In genomic region chrX:105064801-105065200, GRCm38 (mm10) we compare ENCODE assay signal across 19 mouse cellular contexts. TPM values are rescaled to one million over a fixed set of nuclear protein-coding genes. Genes with fewer than 3 reads are reported as not detected.
DNase-seq lines count a peak whose midpoint lies in the region; ATAC-seq and TF ChIP-seq lines count a peak whose summit lies in the region.
"Had no signal": no experiment of that assay in that cellular context is flagged by ENCODE, and none has a peak within 500 bp of the region (broad histone marks: within the 10 kb centered on the region; RNA-seq: fewer than 3 reads in every experiment).

No protein-coding gene starts in this region.

- peaks cover 18% of the 10 kb centered on the region; the same call in 1 of the 2 replicates for H3K36me3 ChIP-seq in lung, postnatal 0 days (ENCODE audit: insufficient read depth, low read length)
- H3K36me3 ChIP-seq in midbrain, embryonic 14.5 days (ENCODE audit: control insufficient read depth, insufficient read depth, low read length) = peaks cover 65% of the 10 kb centered on the region
- peaks cover 20% of the 10 kb centered on the region for H3K36me3 ChIP-seq in midbrain, postnatal 0 days (ENCODE audit: insufficient read depth, low read length)

- no peak for ATAC-seq in lung, postnatal 0 days
- peak; percentile 89 for ATAC-seq in megakaryocyte progenitor cell, adult 5-6 weeks (replicated peaks; ENCODE audit: poor library complexity)
- ATAC-seq in midbrain, embryonic 14.5 days (ENCODE audit: low FRiP score, low TSS enrichment) = no peak
- ATAC-seq in midbrain, postnatal 0 days (ENCODE audit: low FRiP score) = no peak
- ATAC-seq: hindbrain, embryonic 16.5 days; intestine, postnatal 0 days had no signal

- peak; percentile 17 for DNase-seq in lung, postnatal 0 days (ENCODE audit: low spot score)
- no peak for DNase-seq in lung, postnatal 4 days
- peak; percentile 43 to 52 for DNase-seq in B cell, adult 2 months
- DNase-seq in c-Kit-positive CD71-negative TER-119-negative erythroid progenitor cells, embryonic 14.5 days (ENCODE audit: low read depth) = peak; percentile 25
- DNase-seq in layer of hippocampus, adult 9-11 months = no peak
- DNase-seq in midbrain, embryonic 14.5 days = no peak
- no peak for DNase-seq in midbrain, postnatal 0 days (ENCODE audit: low spot score)
- DNase-seq: adrenal gland, postnatal 14 days; cerebellum, adult 18-20 months; cerebellum, postnatal 25 days; gastrocnemius, adult 2 months; heart, postnatal 36 days; thymus, postnatal 25 days had no signal

- TF ChIP-seq EP300 in lung, postnatal 0 days (IDR thresholded peaks at IDR 0.05) = no peak

- 97% methylated on average over 4 of the region's 4 CpGs for WGBS in lung, postnatal 0 days
- over 99% methylated on average over 4 of the region's 4 CpGs for WGBS in midbrain, embryonic 14.5 days
- WGBS in midbrain, postnatal 0 days = 96% methylated on average over 4 of the region's 4 CpGs

- no peak overlapping the region for H3K4me2 ChIP-seq in lung, postnatal 0 days (replicated peaks; ENCODE audit: low read depth, low read length)
- no peak overlapping the region for H3K4me2 ChIP-seq in midbrain, embryonic 14.5 days (ENCODE audit: low read length)
- no peak overlapping the region for H3K4me2 ChIP-seq in midbrain, postnatal 0 days (ENCODE audit: low read depth, low read length, poor library complexity, severe bottlenecking)
- H3K4me2 ChIP-seq: kidney, embryonic 15.5 days; limb, embryonic 13.5 days had no signal

- TF ChIP-seq CTCF in lung, postnatal 0 days (IDR thresholded peaks at IDR 0.05) = no peak
- TF ChIP-seq CTCF in midbrain, postnatal 0 days (IDR thresholded peaks at IDR 0.05) = no peak

- H3K4me1 ChIP-seq in lung, postnatal 0 days (ENCODE audit: insufficient read depth, low read depth, low read length) = no peaks in the 10 kb centered on the region; the same call in 1 of the 2 replicates
- peaks cover 4% of the 10 kb centered on the region; the same call in 1 of the 2 replicates for H3K4me1 ChIP-seq in midbrain, embryonic 14.5 days (ENCODE audit: control insufficient read depth, insufficient read depth, low read length)
- H3K4me1 ChIP-seq in midbrain, postnatal 0 days (ENCODE audit: insufficient read depth, low read length) = no peaks in the 10 kb centered on the region

- no peaks in the 10 kb centered on the region for H3K27me3 ChIP-seq in lung, postnatal 0 days (replicated peaks; ENCODE audit: insufficient read depth, low read length)
- no peaks in the 10 kb centered on the region for H3K27me3 ChIP-seq in midbrain, embryonic 14.5 days (ENCODE audit: control insufficient read depth, insufficient read depth, low read length)
- no peaks in the 10 kb centered on the region for H3K27me3 ChIP-seq in midbrain, postnatal 0 days (ENCODE audit: insufficient read depth, low read length)
- H3K27me3 ChIP-seq: kidney, embryonic 15.5 days; limb, embryonic 13.5 days had no signal

- H3K9ac ChIP-seq in lung, postnatal 0 days (replicated peaks; ENCODE audit: low read depth) = no peak overlapping the region
- H3K9ac ChIP-seq in midbrain, embryonic 14.5 days (replicated peaks; ENCODE audit: low read length) = no peak overlapping the region
- no peak overlapping the region for H3K9ac ChIP-seq in midbrain, postnatal 0 days (replicated peaks; ENCODE audit: low read length, poor library complexity, severe bottlenecking)
- H3K9ac ChIP-seq: kidney, embryonic 15.5 days; limb, embryonic 13.5 days had no signal

- no peaks in the 10 kb centered on the region for H3K9me3 ChIP-seq in lung, postnatal 0 days (ENCODE audit: low read length)
- H3K9me3 ChIP-seq in midbrain, embryonic 14.5 days (ENCODE audit: control insufficient read depth, low read length) = no peaks in the 10 kb centered on the region
- no peaks in the 10 kb centered on the region for H3K9me3 ChIP-seq in midbrain, postnatal 0 days (ENCODE audit: low read length)
- H3K9me3 ChIP-seq: embryonic facial prominence, embryonic 10.5 days; kidney, embryonic 15.5 days; limb, embryonic 13.5 days had no signal

- no peak overlapping the region for H3K4me3 ChIP-seq in lung, postnatal 0 days (ENCODE audit: low read depth, low read length)
- H3K4me3 ChIP-seq in midbrain, embryonic 14.5 days (replicated peaks; ENCODE audit: low read depth, low read length) = no peak overlapping the region
- H3K4me3 ChIP-seq in midbrain, postnatal 0 days (ENCODE audit: low read depth, low read length) = no peak overlapping the region
- H3K4me3 ChIP-seq: embryonic facial prominence, embryonic 10.5 days; gastrocnemius, adult 2 months; kidney, embryonic 15.5 days; limb, embryonic 13.5 days had no signal

- no peak overlapping the region for H3K27ac ChIP-seq in lung, postnatal 0 days (ENCODE audit: low read length)
- H3K27ac ChIP-seq in midbrain, embryonic 14.5 days (replicated peaks; ENCODE audit: low read depth, low read length) = no peak overlapping the region
- H3K27ac ChIP-seq in midbrain, postnatal 0 days (ENCODE audit: low read depth, low read length) = no peak overlapping the region
- H3K27ac ChIP-seq: embryonic facial prominence, embryonic 10.5 days; gastrocnemius, adult 2 months; kidney, embryonic 15.5 days; limb, embryonic 13.5 days had no signal

RNA-seq across cellular contexts. Expression of gene Pbdc1, which starts 14.8 kb away (rescaled TPM):
- 27.5 and 32.1 TPM in 2 replicates for polyA plus RNA-seq in lung, postnatal 0 days (2015; fragmentation: Nextera tagmentation; extraction: Ambion mirVana)
- total RNA-seq in megakaryocyte progenitor cell, adult 5-6 weeks (2015) = 50.8 and 52.7 TPM in 2 replicates
- 56.9 and 58.4 TPM in 2 replicates for total RNA-seq in megakaryocyte progenitor cell, adult 5-6 weeks (2017)
- polyA plus RNA-seq in midbrain, embryonic 14.5 days (2014; fragmentation: Nextera tagmentation; extraction: Ambion mirVana) = 29.4 and 34.6 TPM in 2 replicates
- 12.3 and 24.6 TPM in 2 replicates for total RNA-seq in midbrain, postnatal 0 days (2014; rRNA removed)
- polyA plus RNA-seq in midbrain, postnatal 0 days (2015; fragmentation: Nextera tagmentation; extraction: Ambion mirVana) = 26.9 and 30.4 TPM in 2 replicates

RNA-seq across cellular contexts. Expression of gene Magee1, which starts 55.4 kb away (rescaled TPM):
- polyA plus RNA-seq in lung, postnatal 0 days (2015; fragmentation: Nextera tagmentation; extraction: Ambion mirVana) = 5.8 and 7.1 TPM in 2 replicates
- 0.54 and 0.89 TPM in 2 replicates for total RNA-seq in megakaryocyte progenitor cell, adult 5-6 weeks (2015)
- total RNA-seq in megakaryocyte progenitor cell, adult 5-6 weeks (2017) = 0.37 and 0.84 TPM in 2 replicates
- 142 and 145 TPM in 2 replicates for polyA plus RNA-seq in midbrain, embryonic 14.5 days (2014; fragmentation: Nextera tagmentation; extraction: Ambion mirVana)
- 259 and 280 TPM in 2 replicates for total RNA-seq in midbrain, postnatal 0 days (2014; rRNA removed)
- polyA plus RNA-seq in midbrain, postnatal 0 days (2015; fragmentation: Nextera tagmentation; extraction: Ambion mirVana) = 276 and 294 TPM in 2 replicates

Comparison
In these comparisons a context has a peak if more than half of its experiments do, and no peak if none do; other contexts are left out.
1. DNase-seq: peak in lung, postnatal 0 days (single experiment), B cell, adult 2 months (2 of 2) and c-Kit-positive CD71-negative TER-119-negative erythroid progenitor cells, embryonic 14.5 days (single experiment); none in lung, postnatal 4 days (0 of 2), layer of hippocampus, adult 9-11 months (single experiment), midbrain, embryonic 14.5 days (single experiment) and midbrain, postnatal 0 days (single experiment).
2. RNA of gene Magee1, which starts 55.4 kb away (polyA plus RNA-seq): 276 to 294 TPM in midbrain, postnatal 0 days and 142 to 145 TPM in midbrain, embryonic 14.5 days; 5.8 to 7.1 TPM in lung, postnatal 0 days; every median in the first group is over 10 times any median in the second.